Mouse (Mus musculus) skeletal muscle tissue, adult 2 months (tissue): Measurements from ENCODE around the gene Zap70.
"Not testable (repeated sequence)": the region's sequence is repeated elsewhere in the genome, so short reads cannot be mapped to it uniquely, and the experiment has no call there.

Source experiments
- DNase-seq: peaks from one replicate; pipeline ENCODE4 v3.0.0-alpha.2; 2012; ENCODE audit warnings: low read depth, low spot score

The Zap70 gene

DNA sequence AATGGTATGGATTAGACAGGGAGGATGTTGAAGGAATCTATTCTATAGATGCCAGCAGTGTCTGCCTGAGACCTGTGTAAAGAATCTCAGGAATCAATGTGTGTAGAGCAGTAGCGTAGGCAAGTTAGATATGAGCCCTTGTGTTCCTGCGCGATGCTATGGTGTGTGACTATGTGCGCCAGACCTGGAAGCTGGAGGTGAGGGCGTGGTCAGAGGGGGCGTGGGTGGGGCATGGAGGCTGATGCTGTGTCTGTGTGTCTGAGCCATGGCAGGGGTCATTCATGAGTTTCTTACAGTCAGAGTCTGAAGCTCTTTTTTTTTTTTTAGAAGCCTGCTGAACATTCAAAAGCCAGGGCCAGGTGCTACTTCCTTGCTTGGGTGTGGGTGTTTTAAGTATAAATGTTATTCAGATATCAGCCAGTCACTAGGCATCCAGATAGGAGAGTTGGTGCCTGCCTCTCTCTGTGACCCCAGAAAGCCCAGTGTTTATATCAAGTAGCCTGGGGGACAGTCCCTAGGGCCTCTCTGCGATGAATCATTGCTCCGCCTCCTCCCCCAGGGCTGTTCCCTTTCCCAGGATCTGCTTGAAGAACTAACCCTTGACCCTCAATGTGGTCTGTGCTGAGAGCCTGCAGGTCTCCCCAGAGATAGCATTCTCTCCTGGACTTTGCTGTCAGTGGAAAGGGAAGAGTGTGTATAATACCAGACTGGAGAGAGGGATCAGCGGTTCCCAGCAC is 10.8 kb downstream of the Zap70 start:
- no peak for DNase-seq

DNA sequence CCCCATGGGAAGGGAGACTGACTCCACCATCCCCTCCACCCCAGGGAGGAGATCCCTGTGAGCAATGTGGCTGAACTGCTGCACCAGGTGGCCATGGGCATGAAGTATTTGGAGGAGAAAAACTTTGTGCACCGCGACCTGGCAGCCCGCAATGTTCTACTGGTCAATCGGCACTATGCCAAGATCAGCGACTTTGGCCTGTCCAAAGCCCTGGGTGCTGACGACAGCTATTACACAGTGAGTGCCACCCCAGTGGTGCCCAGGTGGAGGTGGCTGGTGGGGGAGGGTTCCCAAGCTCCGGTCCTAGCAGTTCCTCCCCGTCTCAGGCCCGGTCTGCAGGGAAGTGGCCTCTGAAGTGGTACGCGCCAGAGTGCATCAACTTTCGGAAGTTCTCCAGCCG is 19.2 kb downstream of the Zap70 start:
- DNase-seq = no peak

DNA sequence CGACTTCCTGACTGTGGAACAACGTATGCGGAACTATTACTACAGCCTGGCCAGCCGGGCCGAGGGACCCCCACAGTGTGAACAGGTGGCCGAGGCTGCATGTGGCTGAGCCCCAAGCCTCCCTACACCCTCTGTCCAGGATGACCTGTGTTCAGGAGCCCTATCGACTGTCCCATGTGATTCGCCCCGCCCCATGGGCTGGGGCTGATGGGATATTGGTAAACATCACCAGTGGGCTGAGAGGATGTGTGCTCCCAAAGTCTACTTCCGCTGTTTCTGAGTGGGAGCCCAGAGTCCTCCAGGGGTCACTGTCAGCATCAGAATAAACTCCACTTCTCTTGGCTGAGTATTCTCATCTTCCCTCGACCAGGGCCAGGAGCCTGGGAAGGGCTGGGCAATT is 20.9 kb downstream of the Zap70 start:
- no peak for DNase-seq

- DNase-seq = peak; percentile 76
Measured at GRCm38 (mm10) chr1:36784365-36785134, 23.0 kb downstream of the Zap70 start.

DNA sequence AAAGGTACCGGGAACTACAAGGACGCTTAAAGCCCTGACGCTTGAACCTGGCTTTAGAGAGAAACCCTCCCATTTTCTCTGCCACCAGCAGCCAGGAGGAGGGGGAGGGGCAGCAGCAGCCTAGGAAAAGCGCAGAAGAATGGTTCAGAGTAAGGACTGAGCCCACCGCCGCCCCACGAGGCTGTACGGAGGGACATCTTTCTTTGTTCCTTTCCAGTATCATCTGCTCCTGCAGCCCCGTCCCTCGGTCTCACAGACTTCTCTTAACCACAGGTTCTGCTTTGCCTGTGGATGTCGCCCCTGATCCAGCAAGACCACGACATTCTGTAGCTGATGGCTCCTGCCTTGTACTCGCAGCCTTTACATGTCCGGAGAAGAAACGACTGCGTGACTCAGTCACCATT is 23.6 kb downstream of the Zap70 start:
- DNase-seq = no peak

DNA sequence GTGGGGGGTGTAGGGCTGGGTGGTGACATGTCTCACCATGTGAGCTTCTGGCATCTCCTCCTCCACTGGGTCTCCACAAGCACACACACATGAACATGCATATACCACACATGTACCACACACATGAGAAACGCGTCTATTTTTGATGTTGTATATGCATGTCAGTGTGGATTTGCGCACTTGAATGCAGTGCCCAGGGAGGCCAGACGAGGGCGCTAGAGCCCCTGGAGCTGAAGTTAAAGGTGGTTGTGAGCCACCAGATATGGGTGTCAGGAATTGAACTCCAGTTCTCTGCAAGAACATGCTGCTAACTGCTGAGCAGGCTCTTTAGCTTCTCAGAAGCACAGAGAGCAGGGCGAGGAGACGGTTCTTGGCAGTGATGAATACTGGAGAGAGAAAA is 24.8 kb downstream of the Zap70 start:
- DNase-seq = no peak

GRCm38 (mm10) chr1:36789416-36789815 is 27.8 kb downstream of the Zap70 start:
- no peak for DNase-seq

GRCm38 (mm10) chr1:36796711-36797110 is 35.1 kb downstream of the Zap70 start:
- DNase-seq = no peak

GRCm38 (mm10) chr1:36797481-36797880 is 35.9 kb downstream of the Zap70 start:
- DNase-seq = peak; percentile 23

DNA sequence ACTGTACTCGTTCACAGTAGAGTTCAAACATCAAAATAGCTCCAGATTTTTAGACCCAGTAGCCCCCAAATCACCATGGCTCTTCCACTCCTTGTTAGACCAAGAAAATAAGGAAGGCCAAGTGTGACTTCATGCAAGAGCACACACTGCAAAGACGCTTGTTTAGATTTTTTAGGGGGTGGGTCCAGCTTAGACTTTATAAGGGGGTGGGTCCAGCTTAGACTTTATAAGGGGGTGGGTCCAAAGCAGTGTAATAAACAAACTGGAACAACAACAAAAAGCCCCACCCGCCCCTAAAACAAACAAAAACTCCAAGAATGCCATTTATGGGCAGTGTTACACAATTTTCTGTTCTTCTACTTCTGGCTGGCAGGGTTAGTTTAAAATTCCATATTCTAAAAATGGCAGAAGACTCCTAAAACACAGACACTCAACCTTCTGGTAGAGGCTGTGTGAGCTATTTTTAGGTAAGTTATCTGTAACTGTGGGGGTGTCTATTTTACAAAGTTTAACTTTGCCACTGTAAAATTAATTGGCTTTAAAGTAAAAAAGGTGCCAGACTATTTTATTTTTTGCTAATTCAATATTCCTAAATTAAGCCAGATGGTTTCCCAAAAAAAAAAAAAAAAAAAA is 38.9 kb downstream of the Zap70 start:
- DNase-seq = no peak

- DNase-seq = no peak
Measured at GRCm38 (mm10) chr1:36804259-36804658, 42.7 kb downstream of the Zap70 start.

GRCm38 (mm10) chr1:36804833-36805232 is 43.2 kb downstream of the Zap70 start:
- DNase-seq = no peak

DNA sequence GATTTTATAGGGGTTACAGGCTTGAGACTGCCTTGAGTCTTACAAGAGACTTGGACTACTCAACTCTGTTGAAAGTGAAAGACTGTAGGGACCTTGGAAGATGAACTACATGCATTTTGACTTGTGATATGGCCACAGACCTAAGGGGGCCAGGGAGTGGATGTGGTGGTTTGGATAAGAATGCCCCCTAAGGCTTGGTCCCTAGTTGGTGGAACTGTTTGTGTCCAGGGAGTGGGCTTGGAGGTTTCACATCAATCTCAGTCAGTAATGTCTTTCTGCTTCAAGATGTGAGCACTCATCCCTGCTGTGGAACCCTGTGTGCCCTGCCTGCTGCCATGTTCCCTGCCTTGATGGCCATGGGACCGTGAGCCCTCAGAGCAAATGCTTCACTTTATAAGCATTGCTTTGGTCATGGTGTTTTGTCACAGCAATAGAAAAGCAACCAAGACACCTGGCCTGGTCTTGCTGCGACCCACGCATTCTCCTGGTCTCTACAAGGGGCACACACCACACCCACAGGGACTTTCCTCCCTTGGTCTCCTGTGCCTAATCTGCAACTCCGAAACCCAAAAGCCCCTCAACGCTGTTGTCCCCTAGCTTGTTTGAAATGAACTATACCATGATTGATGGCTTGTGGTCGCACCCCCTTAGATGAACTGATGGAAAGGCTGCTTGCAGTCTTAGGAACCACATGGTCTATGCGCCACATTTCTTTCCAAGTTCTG is 44.7 kb downstream of the Zap70 start:
- DNase-seq = no peak

- no peak for DNase-seq
Measured at GRCm38 (mm10) chr1:36807086-36807485, 45.5 kb downstream of the Zap70 start.

- DNase-seq = no peak
Measured at GRCm38 (mm10) chr1:36807782-36808565, 46.4 kb downstream of the Zap70 start.

- no peak for DNase-seq
Measured at GRCm38 (mm10) chr1:36811806-36812205, 50.2 kb downstream of the Zap70 start.

DNA sequence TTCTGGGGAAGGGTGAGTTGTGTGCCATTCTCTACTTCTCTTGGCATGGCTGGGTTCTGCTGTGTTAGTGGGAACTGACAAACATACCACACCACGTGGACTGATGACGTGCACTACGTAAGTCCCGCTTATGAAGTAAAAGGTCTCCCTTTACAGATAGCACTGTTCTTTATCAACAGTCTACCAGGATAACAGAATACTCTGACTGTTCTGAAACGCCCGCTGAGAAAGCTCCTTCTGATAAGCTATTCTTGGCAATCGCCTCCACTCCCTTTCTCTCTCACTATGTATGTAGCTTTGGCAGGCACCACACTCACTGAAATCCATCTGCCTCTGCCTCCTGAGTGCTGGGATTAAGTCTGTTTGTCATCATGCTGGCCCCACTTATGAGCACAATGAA is 51.8 kb downstream of the Zap70 start:
- DNase-seq = no peak

DNA sequence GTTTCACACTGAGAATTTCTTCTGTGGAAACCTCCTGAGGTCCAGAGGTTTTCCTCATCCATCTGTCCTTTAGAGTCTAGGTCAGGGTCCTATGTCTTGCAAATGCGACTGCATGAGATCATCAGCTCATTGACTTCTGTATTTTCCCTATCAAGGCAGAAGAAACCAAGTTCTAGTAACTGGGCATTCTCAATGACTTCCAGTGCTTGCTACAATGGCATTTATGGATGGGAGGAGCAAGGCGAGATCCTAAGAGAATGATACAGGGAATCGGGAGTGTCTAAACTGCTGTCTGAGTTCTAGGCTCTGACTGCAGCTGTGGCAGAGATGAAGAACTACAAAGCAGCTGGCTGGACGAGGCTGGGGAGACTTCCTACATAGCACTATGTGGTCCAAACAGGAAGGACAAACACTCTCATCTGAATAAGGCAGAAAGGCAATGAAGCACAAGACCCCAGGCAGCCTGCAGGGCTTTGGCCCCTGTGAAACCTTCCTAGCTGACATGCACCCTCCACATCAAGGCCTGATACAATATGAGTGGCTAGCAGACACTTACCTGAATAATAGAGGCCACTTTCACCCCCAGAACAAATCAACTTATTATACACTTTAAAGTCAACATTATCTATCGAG is 52.8 kb downstream of the Zap70 start:
- no peak for DNase-seq

- no peak for DNase-seq
Measured at GRCm38 (mm10) chr1:36815166-36815565, 53.6 kb downstream of the Zap70 start.

DNA sequence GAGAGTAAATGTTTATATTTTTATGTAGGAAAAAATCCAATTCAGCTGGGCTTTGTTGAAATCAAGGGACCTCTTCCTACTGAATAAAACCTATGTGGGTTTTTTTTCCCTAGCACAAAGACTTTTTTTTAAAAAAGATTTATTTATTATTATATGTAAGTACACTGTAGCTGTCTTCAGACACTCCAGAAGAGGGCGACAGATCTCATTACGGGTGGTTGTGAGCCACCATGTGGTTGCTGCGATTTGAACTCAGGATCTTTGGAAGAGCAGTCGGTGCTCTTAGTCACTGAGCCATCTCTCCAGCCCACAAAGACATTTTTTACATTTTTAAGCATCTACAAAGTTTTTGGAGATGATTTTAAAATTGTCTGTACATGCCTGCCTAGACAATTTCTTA is 60.3 kb downstream of the Zap70 start:
- DNase-seq = not testable (repeated sequence)

DNA sequence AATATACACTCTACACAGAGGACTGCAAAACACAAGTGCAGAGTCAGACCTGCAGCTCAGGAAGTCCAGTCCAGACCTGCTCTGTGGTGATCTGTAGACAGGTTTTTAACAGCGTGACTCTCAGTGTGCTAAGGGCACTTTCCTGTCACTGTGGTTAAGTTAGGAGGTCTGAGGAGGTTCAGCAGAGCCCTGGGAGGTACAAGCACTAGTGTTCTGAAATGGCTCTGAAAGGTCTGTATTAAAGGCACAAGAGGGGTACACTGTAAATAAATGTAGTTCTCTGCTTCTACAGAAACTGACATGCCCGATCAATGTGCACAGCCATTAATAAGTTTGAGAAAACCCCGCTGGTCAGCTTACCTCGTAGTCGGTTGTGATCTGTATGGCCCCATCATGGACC is 62.8 kb downstream of the Zap70 start:
- no peak for DNase-seq
